ENCODE assay signal across 8 mouse cellular contexts in genomic region chr15:99449131-99449750, GRCm38 (mm10). TPM values are rescaled to one million over a fixed set of nuclear protein-coding genes. Genes with fewer than 3 reads are reported as not detected.
DNase-seq lines count a peak whose midpoint lies in the region; ATAC-seq lines count a peak whose summit lies in the region.

No protein-coding gene starts in this region.

- H3K9me3 ChIP-seq in lung, embryonic 16.5 days (ENCODE audit: control insufficient read depth, low read length): no peaks in the 10 kb centered on the region
- H3K9me3 ChIP-seq in stomach, embryonic 16.5 days (replicated peaks; ENCODE audit: control insufficient read depth, low read length): no peaks in the 10 kb centered on the region

- H3K4me2 ChIP-seq in lung, embryonic 16.5 days (ENCODE audit: low read depth, low read length): no peak overlapping the region
- H3K4me2 ChIP-seq in stomach, embryonic 16.5 days (ENCODE audit: low read depth, low read length): no peak overlapping the region

- peak overlapping the region; percentile 16; the same call in 1 of the 2 replicates for H3K9ac ChIP-seq in lung, embryonic 16.5 days (ENCODE audit: low read length)
- peak overlapping the region; percentile 3 for H3K9ac ChIP-seq in stomach, embryonic 16.5 days (ENCODE audit: low read length)

- ATAC-seq in lung, embryonic 16.5 days (ENCODE audit: low read depth): peak; percentile 67
- peak; percentile 66 for ATAC-seq in stomach, embryonic 16.5 days (ENCODE audit: insufficient read depth, low FRiP score)

- peaks cover 41% of the 10 kb centered on the region for H3K4me1 ChIP-seq in lung, embryonic 16.5 days (replicated peaks; ENCODE audit: control insufficient read depth, insufficient read depth, low read length)
- H3K4me1 ChIP-seq in stomach, embryonic 16.5 days (ENCODE audit: control insufficient read depth, insufficient read depth, low read length): peaks cover 13% of the 10 kb centered on the region

- H3K36me3 ChIP-seq in lung, embryonic 16.5 days (ENCODE audit: control insufficient read depth, insufficient read depth, low read length): no peaks in the 10 kb centered on the region
- H3K36me3 ChIP-seq in stomach, embryonic 16.5 days (ENCODE audit: control insufficient read depth, insufficient read depth, low read length): no peaks in the 10 kb centered on the region

- H3K27ac ChIP-seq in lung, embryonic 16.5 days (ENCODE audit: low read length): peak overlapping the region; percentile 28
- peak overlapping the region; percentile 48; the same call in 1 of the 2 replicates for H3K27ac ChIP-seq in stomach, embryonic 16.5 days (ENCODE audit: low read length)

- H3K27me3 ChIP-seq in lung, embryonic 16.5 days (ENCODE audit: control insufficient read depth, insufficient read depth, low read depth, low read length): no peaks in the 10 kb centered on the region
- no peaks in the 10 kb centered on the region for H3K27me3 ChIP-seq in stomach, embryonic 16.5 days (ENCODE audit: control insufficient read depth, insufficient read depth, low read length)

- H3K4me3 ChIP-seq in lung, embryonic 16.5 days (ENCODE audit: low read length): no peak overlapping the region
- H3K4me3 ChIP-seq in stomach, embryonic 16.5 days (replicated peaks; ENCODE audit: low read length): no peak overlapping the region

- WGBS in lung, embryonic 16.5 days: 32% methylated on average over 9 of the region's 9 CpGs
- WGBS in stomach, embryonic 16.5 days: 68% methylated on average over 9 of the region's 9 CpGs

- peak; percentile 84 for DNase-seq in ovary, adult 18-20 months (ENCODE audit: low spot score)
- no peak for DNase-seq in ovary, postnatal 14 days (ENCODE audit: low spot score)
- peak; percentile 80 for DNase-seq in cerebellum, adult 9-11 months
- peak; percentile 57 for DNase-seq in gastrocnemius, postnatal 25 days
- peak; percentile 75 for DNase-seq in kidney, postnatal 14 days
- no peak for DNase-seq in embryo, embryonic 10.5 days (ENCODE audit: low spot score)

RNA-seq across cellular contexts. Expression of gene Nckap5l, which starts 8.3 kb away (rescaled TPM):
- total RNA-seq in gastrocnemius, postnatal 25 days (2021): 1 to 10 TPM; 3.1 to 4.8 TPM
- polyA plus RNA-seq in lung, embryonic 16.5 days (2015; fragmentation: Nextera tagmentation; extraction: Ambion mirVana): 7.5 and 9.5 TPM in 2 replicates
- polyA plus RNA-seq in stomach, embryonic 16.5 days (2015; fragmentation: Nextera tagmentation; extraction: Ambion mirVana): 3.7 and 4.6 TPM in 2 replicates

RNA-seq across cellular contexts. Expression of gene Bcdin3d, which starts 25.3 kb away (rescaled TPM):
- total RNA-seq in gastrocnemius, postnatal 25 days (2021): 1 to 10 TPM; 3.0 to 4.1 TPM
- polyA plus RNA-seq in lung, embryonic 16.5 days (2015; fragmentation: Nextera tagmentation; extraction: Ambion mirVana): 13.4 and 13.7 TPM in 2 replicates
- polyA plus RNA-seq in stomach, embryonic 16.5 days (2015; fragmentation: Nextera tagmentation; extraction: Ambion mirVana): 11.6 and 12.9 TPM in 2 replicates

RNA-seq across cellular contexts. Expression of gene Tmbim6, which starts 56.6 kb away (rescaled TPM):
- total RNA-seq in gastrocnemius, postnatal 25 days (2021): 100 to 1,000 TPM; 153 to 164 TPM
- polyA plus RNA-seq in lung, embryonic 16.5 days (2015; fragmentation: Nextera tagmentation; extraction: Ambion mirVana): 459 and 464 TPM in 2 replicates
- polyA plus RNA-seq in stomach, embryonic 16.5 days (2015; fragmentation: Nextera tagmentation; extraction: Ambion mirVana): 438 and 480 TPM in 2 replicates

Comparison
In these comparisons a context has a peak if more than half of its experiments do, and no peak if none do; other contexts are left out.
1. DNase-seq: peak in ovary, adult 18-20 months (single experiment), cerebellum, adult 9-11 months (single experiment), gastrocnemius, postnatal 25 days (single experiment) and kidney, postnatal 14 days (single experiment); none in ovary, postnatal 14 days (single experiment) and embryo, embryonic 10.5 days (single experiment).